Mouse (Mus musculus): ENCODE results near the gene Lrch1.

DNA sequence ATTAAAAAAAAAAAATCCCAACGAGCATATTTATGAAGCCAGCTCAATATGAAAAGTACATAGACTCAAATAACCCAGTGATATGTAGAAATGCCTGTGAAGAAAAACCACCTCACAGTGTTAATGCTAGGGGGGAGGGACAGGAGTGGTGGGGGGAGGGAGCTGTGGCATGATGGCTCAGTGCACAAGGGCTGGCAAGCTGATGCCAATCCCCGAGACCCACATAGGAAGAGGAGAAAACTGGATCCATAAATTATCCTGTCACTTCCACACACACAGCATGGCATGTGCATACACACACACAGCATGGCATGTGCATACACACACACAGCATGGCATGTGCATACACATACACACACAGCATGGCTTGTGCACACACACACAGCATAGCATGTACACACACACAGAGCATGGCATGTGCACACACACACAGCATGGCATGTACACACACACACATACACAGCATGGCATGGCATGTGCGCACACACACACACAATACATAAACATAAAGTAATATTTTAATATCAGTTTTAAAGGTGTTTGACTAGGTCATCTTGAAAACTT is 54.5 kb downstream of the Lrch1 start:
- no peak for TF ChIP-seq CTCF (IDR thresholded peaks at IDR 0.05)
- TF ChIP-seq POLR2A (IDR thresholded peaks at IDR 0.05; ENCODE audit: insufficient read depth, low read depth, low read length): no peak
